Mouse (Mus musculus): ENCODE measurements around the gene Arsa. TPM values are rescaled to one million over a fixed set of nuclear protein-coding genes. Genes with fewer than 3 reads are reported as not detected.

The Arsa gene
- polyA plus RNA-seq, 1 experiment from 2014 or later, result 10.0 TPM

- H3K4me2 ChIP-seq (replicated peaks; ENCODE audit: low read depth, low read length), result no peak within 1 kb of the TSS
- 23% methylated on average over 6 of the region's 6 CpGs for WGBS
- no peak within 1 kb of the TSS for H3K9ac ChIP-seq (ENCODE audit: low read depth, low read length)
- peaks cover 7% of the 10 kb centered on the region; the same call in 1 of the 2 replicates for H3K36me3 ChIP-seq (ENCODE audit: control insufficient read depth, insufficient read depth, low read length)
- H3K27me3 ChIP-seq (ENCODE audit: control insufficient read depth, insufficient read depth, low read length), result no peaks in the 10 kb centered on the region
- DNase-seq (ENCODE audit: low spot score) (no peak), ATAC-seq (ENCODE audit: low FRiP score) (no peak)
- H3K4me3 ChIP-seq (ENCODE audit: low read depth, low read length), result no peak within 1 kb of the TSS
- H3K9me3 ChIP-seq (ENCODE audit: control insufficient read depth, low read length), result no peaks in the 10 kb centered on the region
- H3K27ac ChIP-seq (ENCODE audit: low read depth, low read length), result no peak within 1 kb of the TSS
- H3K4me1 ChIP-seq (replicated peaks; ENCODE audit: control insufficient read depth, insufficient read depth, low read length), result no peaks in the 10 kb centered on the region; the same call in 1 of the 2 replicates
Measured at GRCm38 (mm10) chr15:89425711-89426121, 51.5 kb downstream of the Arsa start, which contains the start of gene Cpt1b. Gene Cpt1b, minus strand, starts transcription at chr15:89425863.

DNA sequence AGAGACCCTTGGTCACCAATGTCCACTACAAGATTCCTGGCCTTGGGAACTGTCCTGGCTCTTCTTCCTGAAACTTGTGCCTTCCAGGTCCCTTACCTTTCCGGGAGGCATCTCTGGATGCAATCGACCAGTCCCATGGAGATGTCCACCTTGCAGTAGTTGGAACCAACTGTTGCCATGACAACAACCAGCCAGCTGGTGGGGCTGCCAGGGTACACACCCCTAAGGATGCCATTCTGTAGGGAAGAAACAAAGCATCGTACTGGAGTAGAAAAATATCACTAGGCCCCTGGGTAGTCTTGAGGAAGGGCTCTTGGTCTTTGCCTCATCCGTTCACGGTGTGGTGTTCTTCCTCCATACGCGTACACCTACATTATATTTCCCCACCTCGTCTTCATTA, 52.6 kb downstream of the Arsa start:
- H3K27ac ChIP-seq (ENCODE audit: low read depth, low read length), result no peak overlapping the region
- ATAC-seq (ENCODE audit: low FRiP score) (no peak), DNase-seq (ENCODE audit: low spot score) (no peak)
- WGBS, result 78% methylated on average over 8 of the region's 8 CpGs
- no peak overlapping the region for H3K9ac ChIP-seq (ENCODE audit: low read depth, low read length)
- peaks cover 8% of the 10 kb centered on the region; the same call in 1 of the 2 replicates for H3K36me3 ChIP-seq (ENCODE audit: control insufficient read depth, insufficient read depth, low read length)
- H3K4me1 ChIP-seq (replicated peaks; ENCODE audit: control insufficient read depth, insufficient read depth, low read length), result no peaks in the 10 kb centered on the region
- H3K27me3 ChIP-seq (ENCODE audit: control insufficient read depth, insufficient read depth, low read length), result no peaks in the 10 kb centered on the region
- no peaks in the 10 kb centered on the region for H3K9me3 ChIP-seq (ENCODE audit: control insufficient read depth, low read length)
- no peak overlapping the region for H3K4me3 ChIP-seq (ENCODE audit: low read depth, low read length)
- H3K4me2 ChIP-seq (replicated peaks; ENCODE audit: low read depth, low read length), result no peak overlapping the region

Other genes with a start within 250 kb of the Arsa start
- 57.4 and 66.4 TPM in 2 replicates for gene Sbf1, start 162.1 kb downstream of the Arsa start, polyA plus RNA-seq (2014; fragmentation: Nextera tagmentation; extraction: Ambion mirVana)
- 0.12 TPM in 1 of 2 replicates, not detected in the other for gene Adm2, start 154.7 kb downstream of the Arsa start, polyA plus RNA-seq (2014; fragmentation: Nextera tagmentation; extraction: Ambion mirVana)
- gene Miox, start 143.0 kb downstream of the Arsa start, polyA plus RNA-seq (2014; fragmentation: Nextera tagmentation; extraction: Ambion mirVana), result not detected in 2 replicates
- gene Lmf2, start 121.8 kb downstream of the Arsa start, polyA plus RNA-seq (2014; fragmentation: Nextera tagmentation; extraction: Ambion mirVana), result 25.4 and 26.8 TPM in 2 replicates
- 133 and 140 TPM in 2 replicates for gene Ncaph2, start 121.7 kb downstream of the Arsa start, polyA plus RNA-seq (2014; fragmentation: Nextera tagmentation; extraction: Ambion mirVana)
- 7.4 and 7.9 TPM in 2 replicates for gene Sco2, start 103.6 kb downstream of the Arsa start, polyA plus RNA-seq (2014; fragmentation: Nextera tagmentation; extraction: Ambion mirVana)
- 1.4 and 1.7 TPM in 2 replicates for gene Tymp, start 100.4 kb downstream of the Arsa start, polyA plus RNA-seq (2014; fragmentation: Nextera tagmentation; extraction: Ambion mirVana)
- gene Odf3b, start 98.1 kb downstream of the Arsa start, polyA plus RNA-seq (2014; fragmentation: Nextera tagmentation; extraction: Ambion mirVana), result 1.7 and 2.6 TPM in 2 replicates
- not detected in 2 replicates for gene Klhdc7b, start 92.5 kb downstream of the Arsa start, polyA plus RNA-seq (2014; fragmentation: Nextera tagmentation; extraction: Ambion mirVana)
- gene Syce3, start 66.9 kb downstream of the Arsa start, polyA plus RNA-seq (2014; fragmentation: Nextera tagmentation; extraction: Ambion mirVana), result not detected in 2 replicates
- 0.73 and 0.93 TPM in 2 replicates for gene Cpt1b, start 51.6 kb downstream of the Arsa start, polyA plus RNA-seq (2014; fragmentation: Nextera tagmentation; extraction: Ambion mirVana)
- gene C730034F03Rik, start 47.8 kb downstream of the Arsa start, polyA plus RNA-seq (2014; fragmentation: Nextera tagmentation; extraction: Ambion mirVana), result 2.6 and 4.0 TPM in 2 replicates
- gene Gm44502, start 47.7 kb downstream of the Arsa start, polyA plus RNA-seq (2014; fragmentation: Nextera tagmentation; extraction: Ambion mirVana), result not detected in 2 replicates
- gene Chkb, start 47.5 kb downstream of the Arsa start, polyA plus RNA-seq (2014; fragmentation: Nextera tagmentation; extraction: Ambion mirVana), result 54.7 and 63.4 TPM in 2 replicates
- 22.4 and 24.1 TPM in 2 replicates for gene Mapk8ip2, start 23.5 kb downstream of the Arsa start, polyA plus RNA-seq (2014; fragmentation: Nextera tagmentation; extraction: Ambion mirVana)
- 2.8 and 3.5 TPM in 2 replicates for gene Shank3, start 22.2 kb upstream of the Arsa start, polyA plus RNA-seq (2014; fragmentation: Nextera tagmentation; extraction: Ambion mirVana)
- gene Acr, start 90.9 kb upstream of the Arsa start, polyA plus RNA-seq (2014; fragmentation: Nextera tagmentation; extraction: Ambion mirVana), result 0.39 and 0.76 TPM in 2 replicates
- 85.3 and 91.0 TPM in 2 replicates for gene Rabl2, start 114.5 kb upstream of the Arsa start, polyA plus RNA-seq (2014; fragmentation: Nextera tagmentation; extraction: Ambion mirVana)

All from hindbrain, embryonic 11.5 days (tissue).